Mouse (Mus musculus) forebrain, postnatal 0 days (tissue): ENCODE measurements around the gene Arpc2. TPM values are rescaled to one million over a fixed set of nuclear protein-coding genes. Genes with fewer than 3 reads are reported as not detected.

Source experiments
- ATAC-seq: fragments of 200-750 bp; cut with Nextera tagmentation; 2 replicates; pipeline ENCODE4 v1.8.0; 2017; ENCODE audit warnings: mild to moderate bottlenecking, moderate library complexity
- DNase-seq: peaks from one replicate; pipeline ENCODE4 v3.0.0-alpha.2; 2015
- H3K27ac ChIP-seq: fragments of 300-500 bp; sonication (generic); 2 replicates; pipeline ENCODE4 v1.5.1; 2014; ENCODE audit warnings: low read depth, mild to moderate bottlenecking, antibody characterized with exemption, low read length, moderate library complexity, mixed read lengths
- H3K27me3 ChIP-seq: fragments of 300-500 bp; sonication (generic); 2 replicates; pipeline ENCODE4 v1.6.1; 2014; ENCODE audit warnings: mild to moderate bottlenecking, low read length, mixed read lengths; ENCODE audit not compliant: insufficient read depth
- H3K36me3 ChIP-seq: fragments of 300-500 bp; sonication (generic); 2 replicates; pipeline ENCODE4 v1.6.1; 2014; ENCODE audit warnings: mild to moderate bottlenecking, moderate library complexity; ENCODE audit not compliant: insufficient read depth
- H3K4me1 ChIP-seq: fragments of 300-500 bp; sonication (generic); 2 replicates; pipeline ENCODE4 v1.6.1; 2014; ENCODE audit warnings: antibody characterized with exemption; ENCODE audit not compliant: insufficient read depth
- H3K4me2 ChIP-seq: fragments of 300-500 bp; sonication (generic); 2 replicates; pipeline ENCODE4 v1.6.1; 2014; ENCODE audit warnings: low read depth, mild to moderate bottlenecking, moderate library complexity
- H3K4me3 ChIP-seq: fragments of 300-500 bp; sonication (generic); 2 replicates; pipeline ENCODE4 v1.5.1; 2014; ENCODE audit warnings: low read depth, low read length, mixed read lengths
- H3K9ac ChIP-seq: fragments of 300-500 bp; sonication (generic); 2 replicates; pipeline ENCODE4 v1.6.1; 2014; ENCODE audit warnings: mild to moderate bottlenecking
- H3K9me3 ChIP-seq: fragments of 300-500 bp; sonication (generic); 2 replicates; pipeline ENCODE4 v1.6.1; 2016; ENCODE audit warnings: low read length
- CTCF ChIP-seq: sonication (generic); IDR thresholded peaks from 2 replicates; pipeline ENCODE4 v1.5.1; 2016; ENCODE audit warnings: antibody characterized with exemption, control low read depth, low read depth
- WGBS: fragments of 180-500 bp; shearing (Covaris S2); extraction: QIAGEN DNeasy Blood & Tissue Kit; methylation state at CpG from one replicate; pipeline ENCODE4 v1.1.7; 2014; 5-methylcytosine and 5-hydroxymethylcytosine counted together
- polyA plus RNA-seq: library from polyadenylated mRNA; unstranded; fragments of >200 nt; fragmentation: Nextera tagmentation; extraction: Ambion mirVana; gene quantifications from 2 replicates; pipeline ENCODE4 v1.2.1, GENCODE M21; 2015
- total RNA-seq: library from RNA; depleted of rRNA; stranded (reverse); fragments of >200 nt; gene quantifications from 2 replicates; pipeline ENCODE4 v1.2.3, GENCODE M21; 2014

Gene Arpc2
- total and polyA plus RNA-seq, 2 experiments from 2014 or later: 241 to 541 TPM

DNA sequence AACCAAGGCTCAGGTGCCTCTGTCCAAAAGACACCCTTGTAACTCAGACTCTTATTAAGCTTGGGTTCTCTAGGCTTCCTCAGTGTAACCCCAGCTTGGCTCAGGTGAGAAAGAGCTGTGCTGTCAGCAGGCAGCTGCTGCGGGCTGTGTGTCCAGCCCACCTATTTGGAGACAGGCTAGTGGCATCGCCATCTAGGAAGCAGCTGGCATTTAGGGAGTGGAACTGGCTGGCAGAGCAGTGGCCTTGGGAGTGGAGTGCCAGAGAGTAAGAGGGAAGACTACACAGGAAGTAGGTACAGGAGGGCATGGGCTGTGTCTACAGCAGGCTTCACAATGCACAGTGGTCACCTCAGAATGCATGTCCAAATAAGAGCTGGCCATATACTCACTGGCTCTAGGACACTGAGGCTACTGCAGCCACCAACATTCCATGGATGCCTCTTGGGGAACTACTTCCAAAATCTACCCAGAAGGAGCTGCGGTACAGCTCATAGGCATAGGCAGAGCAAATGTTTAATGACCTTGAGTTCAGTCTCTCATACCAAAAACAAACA lies 58.3 kb downstream of the Arpc2 start:
- no peak for TF ChIP-seq CTCF
- WGBS: 93% methylated on average over 3 of the region's 3 CpGs
- H3K4me2 ChIP-seq: no peak overlapping the region
- H3K4me3 ChIP-seq: no peak overlapping the region
- H3K27ac ChIP-seq: no peak overlapping the region
- H3K4me1 ChIP-seq: no peaks in the 10 kb centered on the region
- no peaks in the 10 kb centered on the region for H3K9me3 ChIP-seq
- ATAC-seq (no peak), DNase-seq (no peak)
- H3K27me3 ChIP-seq: no peaks in the 10 kb centered on the region
- peaks cover 19% of the 10 kb centered on the region; the same call in 1 of the 2 replicates for H3K36me3 ChIP-seq
- no peak overlapping the region for H3K9ac ChIP-seq

DNA sequence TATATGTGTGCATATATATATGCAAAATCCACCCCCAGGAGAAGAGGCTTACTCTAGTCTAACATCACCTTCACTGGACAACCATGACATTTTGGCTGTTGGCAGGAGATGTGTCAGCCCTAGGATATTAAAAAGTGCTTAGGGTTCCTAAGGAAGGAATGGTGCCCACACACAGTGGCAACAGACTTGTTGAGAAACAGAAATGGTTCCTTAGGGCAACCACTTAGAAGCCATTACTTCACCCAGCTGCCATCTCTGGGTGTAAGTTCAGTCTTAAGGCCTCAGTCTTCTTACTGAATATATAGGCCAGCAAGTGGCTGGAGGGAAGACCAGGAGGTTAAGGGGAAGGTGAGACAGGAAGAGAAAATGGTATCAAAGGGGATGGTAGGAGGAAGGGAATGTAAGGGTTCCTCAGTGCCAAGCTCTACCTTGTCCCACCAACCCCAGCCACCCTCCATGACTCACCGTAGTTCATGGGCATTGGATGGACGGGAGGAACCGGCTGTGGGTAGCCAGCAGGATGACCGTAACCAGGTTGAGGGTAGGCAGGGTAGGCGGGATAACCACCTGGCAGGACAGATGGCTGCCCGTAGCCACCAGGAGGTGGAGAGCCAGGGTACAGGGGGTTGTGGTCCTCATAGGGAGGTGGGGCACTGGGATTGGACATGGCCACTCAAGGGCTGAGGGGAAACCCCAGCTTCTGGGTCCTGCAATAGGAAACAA lies 59.0 kb downstream of the Arpc2 start:
- H3K9ac ChIP-seq: peak overlapping the region; percentile 10; the same call in 1 of the 2 replicates
- ATAC-seq (no peak), DNase-seq (no peak)
- WGBS: 91% methylated on average over 6 of the region's 6 CpGs
- TF ChIP-seq CTCF: no peak
- no peaks in the 10 kb centered on the region for H3K27me3 ChIP-seq
- peaks cover 17% of the 10 kb centered on the region; the same call in 1 of the 2 replicates for H3K36me3 ChIP-seq
- H3K4me1 ChIP-seq: no peaks in the 10 kb centered on the region
- peak overlapping the region; percentile 72 for H3K27ac ChIP-seq
- no peak overlapping the region for H3K4me3 ChIP-seq
- no peaks in the 10 kb centered on the region for H3K9me3 ChIP-seq
- H3K4me2 ChIP-seq: no peak overlapping the region

DNA sequence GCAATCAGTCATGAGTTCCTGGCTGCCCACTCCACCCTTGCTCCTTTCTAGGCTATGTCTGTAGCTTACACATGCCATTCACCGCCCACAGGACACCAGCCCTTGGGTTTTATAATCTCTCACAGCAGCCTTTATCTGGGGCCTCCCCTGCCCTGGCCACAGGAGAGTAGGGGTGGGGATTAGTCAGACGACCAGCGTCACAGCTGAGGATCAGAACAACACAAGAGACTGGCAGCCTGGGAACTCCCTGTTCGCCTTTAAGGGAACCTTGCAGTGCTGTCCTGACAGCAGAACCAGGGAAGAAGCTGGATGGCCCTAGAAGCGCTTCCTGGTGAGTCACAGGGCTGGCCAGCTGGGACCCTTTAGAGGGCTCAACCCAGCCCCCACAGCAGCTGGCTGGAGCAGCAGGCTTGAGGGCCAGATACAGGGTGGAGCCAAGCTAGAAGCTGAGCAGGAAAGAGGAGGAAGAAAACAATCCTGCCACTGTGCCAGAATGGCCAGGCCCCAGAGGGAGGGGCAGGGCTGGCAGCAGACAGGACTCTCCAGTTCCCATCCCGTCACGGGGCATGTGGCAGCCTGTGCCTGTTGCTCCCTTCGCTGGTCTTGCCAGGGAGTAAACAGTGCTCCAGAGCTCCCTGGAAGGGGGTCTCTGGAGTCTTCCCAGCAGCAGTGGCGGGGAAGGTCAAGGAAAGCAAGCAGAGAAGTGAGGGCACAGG lies 59.7 kb downstream of the Arpc2 start:
- Histone ChIP-seq H3K36me3 (peaks cover 15% of the 10 kb centered on the region; the same call in 1 of the 2 replicates), H3K4me2 (no peak overlapping the region), H3K9ac (peak overlapping the region; percentile 10; the same call in 1 of the 2 replicates), H3K27ac (peak overlapping the region; percentile 72), H3K27me3 (no peaks in the 10 kb centered on the region), H3K4me3 (no peak overlapping the region), H3K9me3 (no peaks in the 10 kb centered on the region), H3K4me1 (no peaks in the 10 kb centered on the region)
- WGBS: 14% methylated on average over 9 of the region's 9 CpGs
- peak; percentile 94 for ATAC-seq
- peak; percentile 73 for DNase-seq
- no peak for TF ChIP-seq CTCF

DNA sequence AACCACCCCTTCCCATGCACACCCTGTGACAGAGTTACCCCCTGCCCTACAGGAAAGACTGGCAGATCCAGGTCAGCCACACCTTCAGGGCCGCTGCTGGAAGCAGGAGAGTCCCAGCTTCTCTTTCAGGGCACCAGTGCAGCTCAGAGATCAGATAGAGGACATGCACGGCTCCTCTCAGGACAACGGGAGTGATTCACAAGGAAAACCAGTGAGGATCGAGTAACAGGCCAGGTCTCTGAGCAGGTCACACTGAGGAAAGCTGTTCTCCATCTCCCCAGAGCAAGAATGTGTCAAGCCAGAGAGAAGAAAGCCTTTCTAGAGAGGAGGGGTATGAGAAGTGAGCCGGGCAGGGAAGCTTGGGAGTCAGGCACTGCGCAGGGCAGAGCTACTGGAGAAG lies 60.6 kb downstream of the Arpc2 start:
- ATAC-seq: no peak
- no peak for DNase-seq
- Histone ChIP-seq H3K9ac (no peak overlapping the region), H3K27me3 (no peaks in the 10 kb centered on the region), H3K36me3 (peaks cover 12% of the 10 kb centered on the region; the same call in 1 of the 2 replicates), H3K27ac (peak overlapping the region; percentile 60), H3K4me3 (no peak overlapping the region), H3K4me1 (no peaks in the 10 kb centered on the region), H3K9me3 (no peaks in the 10 kb centered on the region), H3K4me2 (no peak overlapping the region)
- TF ChIP-seq CTCF: no peak
- WGBS: 77% methylated on average over 6 of the region's 6 CpGs

DNA sequence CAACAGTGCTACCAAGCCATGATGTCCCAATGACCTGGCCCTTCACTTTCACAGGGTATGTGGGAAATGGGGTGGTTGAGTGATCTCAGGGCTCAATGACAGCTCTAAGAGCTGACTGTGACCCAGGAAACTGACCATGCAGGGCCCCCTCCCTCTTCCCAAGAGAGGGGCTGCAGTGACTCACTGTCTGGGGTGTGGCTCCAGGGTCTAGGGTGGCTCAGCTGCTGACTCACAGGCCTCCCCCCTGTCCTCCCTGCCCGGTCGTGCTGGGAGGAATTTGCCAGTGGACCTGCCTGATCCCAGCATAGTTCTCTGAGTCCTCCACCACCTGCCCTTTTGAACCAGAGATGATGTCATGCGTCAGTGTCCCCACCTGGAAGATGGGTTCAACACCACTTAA lies 61.4 kb downstream of the Arpc2 start:
- 0 out of 2 replicates have a peak, but pooled peaks cover 1% of the 10 kb centered on the region for H3K27me3 ChIP-seq
- H3K4me1 ChIP-seq: no peaks in the 10 kb centered on the region
- ATAC-seq: no peak
- 79% methylated on average over 3 of the region's 3 CpGs for WGBS
- no peak for TF ChIP-seq CTCF
- no peak overlapping the region for H3K4me3 ChIP-seq
- no peak overlapping the region for H3K27ac ChIP-seq
- no peak overlapping the region for H3K4me2 ChIP-seq
- DNase-seq: no peak
- H3K9ac ChIP-seq: no peak overlapping the region
- H3K9me3 ChIP-seq: no peaks in the 10 kb centered on the region
- peaks cover 8% of the 10 kb centered on the region; the same call in 1 of the 2 replicates for H3K36me3 ChIP-seq

DNA sequence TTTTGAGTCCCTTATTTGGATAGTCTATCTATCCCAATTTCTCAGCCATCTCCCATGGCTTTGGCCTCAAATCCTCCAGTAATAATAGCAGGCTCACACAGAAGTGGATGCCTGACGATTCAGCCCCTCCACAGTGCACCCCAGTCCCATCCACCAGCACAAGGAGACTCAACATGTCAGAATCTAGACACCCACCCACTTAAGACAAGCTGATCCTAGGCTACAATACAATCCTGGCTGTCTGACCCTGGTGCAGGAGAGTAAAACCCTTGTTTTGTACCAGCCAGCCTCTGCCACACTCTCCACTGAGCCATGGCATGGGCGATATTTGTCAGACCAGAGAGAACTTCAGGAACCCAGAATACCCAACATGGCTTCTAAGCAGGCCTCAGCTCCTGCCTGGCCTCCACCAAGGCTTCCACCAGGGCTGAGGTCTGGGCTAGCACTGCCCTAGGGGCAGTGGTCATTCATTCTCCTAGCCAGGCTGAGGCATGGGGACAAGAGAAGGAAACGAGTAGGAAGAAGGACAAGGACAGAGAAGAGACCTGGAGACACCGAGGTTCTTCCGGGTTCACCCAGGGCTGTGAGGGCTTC lies 62.4 kb downstream of the Arpc2 start:
- Histone ChIP-seq H3K27me3 (peaks cover 5% of the 10 kb centered on the region; the same call in 1 of the 2 replicates), H3K4me3 (no peak overlapping the region), H3K9me3 (no peaks in the 10 kb centered on the region), H3K4me1 (no peaks in the 10 kb centered on the region), H3K27ac (no peak overlapping the region), H3K9ac (no peak overlapping the region), H3K4me2 (no peak overlapping the region), H3K36me3 (no peaks in the 10 kb centered on the region)
- ATAC-seq (no peak), DNase-seq (no peak)
- no peak for TF ChIP-seq CTCF
- 81% methylated on average over 5 of the region's 5 CpGs for WGBS
